Mouse (Mus musculus) MEL (cell line): ENCODE data around the gene Ccdc83.

ENCODE experiments used
- CTCF ChIP-seq, 3 experiments: IDR thresholded peaks in 2 of 3; conservative IDR thresholded peaks in 1 of 3; 2 replicates each; pipeline ENCODE4 v1.5.1; 2011 to 2012; ENCODE audit warnings: low read length in 3 of 3, low read depth in 2 of 3, mild to moderate bottlenecking in 2 of 3, improper control_type of control experiment in 1 of 3, inconsistent platforms in 1 of 3, mixed read lengths in 1 of 3, moderate library complexity in 1 of 3; ENCODE audit not compliant: control insufficient read depth in 1 of 3, insufficient read depth in 1 of 3, poor library complexity in 1 of 3, severe bottlenecking in 1 of 3
- HCFC1 ChIP-seq: IDR thresholded peaks from 2 replicates; pipeline ENCODE4 v1.6.1; 2012; ENCODE audit warnings: low read depth, mild to moderate bottlenecking, inconsistent platforms, low read length, improper control_type of control experiment, moderate library complexity
- MEF2A ChIP-seq: IDR thresholded peaks from 2 replicates; pipeline ENCODE4 v1.6.1; 2014; ENCODE audit warnings: low read depth, mild to moderate bottlenecking, inconsistent platforms, low read length, improper control_type of control experiment; ENCODE audit not compliant: poor library complexity, insufficient replicate concordance, severe bottlenecking; ENCODE audit errors: extremely low read depth
- POLR2A ChIP-seq, 2 experiments: IDR thresholded peaks; 2 replicates each; pipeline ENCODE4 v1.6.1; 2011 to 2012; ENCODE audit warnings: low read length in 2 of 2, mild to moderate bottlenecking in 2 of 2, control low read depth in 1 of 2, improper control_type of control experiment in 1 of 2, low read depth in 1 of 2, moderate library complexity in 1 of 2; ENCODE audit not compliant: control insufficient read depth in 1 of 2, insufficient read depth in 1 of 2, poor library complexity in 1 of 2
- SMC3 ChIP-seq: IDR thresholded peaks from 2 replicates; pipeline ENCODE4 v1.6.1; 2011; ENCODE audit warnings: low read depth, low read length, improper control_type of control experiment

DNA sequence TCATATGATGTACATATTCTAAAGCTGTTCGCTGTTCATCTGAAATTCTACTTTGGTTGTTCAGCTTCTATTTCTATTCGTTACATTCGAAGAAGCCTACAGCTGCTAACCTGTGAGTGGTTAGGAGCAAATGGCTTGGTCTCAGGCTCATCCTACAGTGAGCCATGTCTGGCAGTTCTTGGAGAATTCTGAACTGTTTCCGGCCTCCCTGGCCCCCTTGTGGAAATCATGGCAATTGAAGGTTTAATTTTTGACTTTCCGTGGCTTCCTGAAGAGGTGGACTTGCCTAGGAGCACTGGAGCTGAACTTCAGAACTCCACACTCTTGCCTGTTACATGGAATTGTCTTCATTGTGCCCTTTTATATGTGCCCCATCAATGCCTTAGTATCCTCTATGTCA, 12.6 kb downstream of the Ccdc83 start:
- TF ChIP-seq HCFC1 (no peak), POLR2A (IDR thresholded peaks at IDR 0.05; ENCODE audit: control insufficient read depth in 1 of 2, insufficient read depth in 1 of 2, low read depth in 1 of 2, low read length in 2 of 2, poor library complexity in 1 of 2) (no peak), MEF2A (no peak), CTCF (IDR thresholded peaks at IDR 0.05 in 2 of 3, conservative IDR thresholded peaks at IDR 0.05 in 1 of 3; ENCODE audit: control insufficient read depth in 1 of 3, insufficient read depth in 1 of 3, low read depth in 2 of 3, low read length in 3 of 3, poor library complexity in 1 of 3, severe bottlenecking in 1 of 3) (peak in 1 of 3 experiments; percentile 46; a peak in 3 of 6 replicates), SMC3 (peak; percentile 59)
